Mouse (Mus musculus) embryonic facial prominence, embryonic 12.5 days (tissue): Measurements from ENCODE around the gene Pyy. TPM values are rescaled to one million over a fixed set of nuclear protein-coding genes. Genes with fewer than 3 reads are reported as not detected.

ENCODE experiments used
- ATAC-seq: fragments of 200-750 bp; cut with Nextera tagmentation; 2 replicates; pipeline ENCODE4 v1.8.0; 2017; ENCODE audit not compliant: insufficient number of reproducible peaks, insufficient read depth, low FRiP score, low TSS enrichment
- H3K27ac ChIP-seq: fragments of 300-500 bp; sonication (generic); 2 replicates; pipeline ENCODE4 v1.5.1; 2016; ENCODE audit warnings: mild to moderate bottlenecking
- H3K27me3 ChIP-seq: fragments of 300-500 bp; sonication (generic); 2 replicates; pipeline ENCODE4 v1.6.1; 2016; ENCODE audit warnings: mild to moderate bottlenecking, moderate library complexity
- H3K36me3 ChIP-seq: fragments of 300-500 bp; sonication (generic); 2 replicates; pipeline ENCODE4 v1.6.1; 2016; ENCODE audit warnings: mild to moderate bottlenecking
- H3K4me1 ChIP-seq: fragments of 300-500 bp; sonication (generic); 2 replicates; pipeline ENCODE4 v1.6.1; 2016
- H3K4me2 ChIP-seq: fragments of 300-500 bp; sonication (generic); replicated peaks from 2 replicates; pipeline ENCODE4 v1.6.1; 2016; ENCODE audit warnings: mild to moderate bottlenecking, moderate library complexity
- H3K4me3 ChIP-seq: fragments of 300-500 bp; sonication (generic); 2 replicates; pipeline ENCODE4 v1.5.1; 2016; ENCODE audit warnings: mild to moderate bottlenecking
- H3K9ac ChIP-seq: fragments of 300-500 bp; sonication (generic); 2 replicates; pipeline ENCODE4 v1.6.1; 2016; ENCODE audit warnings: mild to moderate bottlenecking, moderate library complexity
- H3K9me3 ChIP-seq: fragments of 300-500 bp; sonication (generic); 2 replicates; pipeline ENCODE4 v1.6.1; 2016; ENCODE audit warnings: mild to moderate bottlenecking, moderate library complexity
- WGBS: fragments of 180-500 bp; shearing (Covaris S2); methylation state at CpG from one replicate; pipeline ENCODE4 v1.1.7; 2016; 5-methylcytosine and 5-hydroxymethylcytosine counted together
- polyA plus RNA-seq: library from polyadenylated mRNA; unstranded; fragments of >200 nt; fragmentation: Nextera tagmentation; extraction: Ambion mirVana; gene quantifications from 2 replicates; pipeline ENCODE4 v1.2.1, GENCODE M21; 2016

Pyy gene
- 0.71 TPM in 1 of 2 replicates, not detected in the other for polyA plus RNA-seq

DNA sequence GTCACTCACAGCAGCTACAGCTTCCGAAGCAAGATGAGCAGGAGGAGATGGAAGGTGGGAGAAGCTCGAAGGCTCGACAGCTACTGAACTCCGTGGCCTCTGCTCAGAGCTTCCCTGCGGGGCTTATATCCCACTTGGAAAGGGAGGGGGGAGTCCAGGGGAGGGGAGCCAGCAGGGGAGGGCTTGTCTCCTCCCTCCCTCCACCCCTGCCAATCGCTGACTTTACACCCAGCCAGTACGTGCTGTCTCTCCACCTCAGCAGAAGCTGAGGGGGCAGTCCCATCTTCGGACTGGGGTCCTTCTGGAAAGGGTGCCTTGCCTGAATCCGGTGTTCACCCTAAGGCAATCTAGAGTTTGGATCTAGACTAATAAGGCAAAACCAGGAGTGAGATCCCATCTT lies at the start of gene Pyy:
TSS of gene Pyy (minus strand) at position 101 of the 400 bp plus-strand sequence.
- no peak for ATAC-seq
- no peak within 1 kb of the TSS for H3K27ac ChIP-seq
- peak within 1 kb of the TSS; percentile 29 for H3K4me2 ChIP-seq
- WGBS = 9% methylated on average over 9 of the region's 9 CpGs
- H3K27me3 ChIP-seq = peaks cover 66% of the 10 kb centered on the region
- H3K9ac ChIP-seq = no peak within 1 kb of the TSS
- peak within 1 kb of the TSS; percentile 17; the same call in 1 of the 2 replicates for H3K4me3 ChIP-seq
- no peaks in the 10 kb centered on the region for H3K36me3 ChIP-seq
- no peaks in the 10 kb centered on the region for H3K9me3 ChIP-seq
- H3K4me1 ChIP-seq = peaks cover 11% of the 10 kb centered on the region

- Histone ChIP-seq H3K4me3 (no peak overlapping the region), H3K4me1 (peaks cover 9% of the 10 kb centered on the region), H3K9me3 (no peaks in the 10 kb centered on the region), H3K27me3 (no peaks in the 10 kb centered on the region), H3K4me2 (no peak overlapping the region), H3K36me3 (peaks cover 25% of the 10 kb centered on the region), H3K9ac (no peak overlapping the region), H3K27ac (no peak overlapping the region)
- 6% methylated on average over 1 of the region's 1 CpGs for WGBS
- no peak for ATAC-seq
Observed at GRCm38 (mm10) chr11:102156786-102157089, 49.1 kb upstream of the Pyy start.

GRCm38 (mm10) chr11:102156039-102156785 lies 48.6 kb upstream of the Pyy start, which contains the start of gene Tmem101:
Gene Tmem101 (minus strand): TSS chr11:102156404.
- Histone ChIP-seq H3K9me3 (no peaks in the 10 kb centered on the region), H3K27ac (peak within 1 kb of the TSS; percentile 83), H3K27me3 (no peaks in the 10 kb centered on the region), H3K9ac (peak within 1 kb of the TSS; percentile 86), H3K4me2 (peak within 1 kb of the TSS; percentile 91), H3K4me3 (peak within 1 kb of the TSS; percentile 88), H3K36me3 (peaks cover 20% of the 10 kb centered on the region), H3K4me1 (peaks cover 9% of the 10 kb centered on the region)
- under 1% methylated on average over 37 of the region's 37 CpGs for WGBS
- peak; percentile 73; the same call in 1 of the 2 replicates for ATAC-seq

GRCm38 (mm10) chr11:102147213-102147989 lies 39.8 kb upstream of the Pyy start:
- peaks cover 1% of the 10 kb centered on the region for H3K36me3 ChIP-seq
- H3K27ac ChIP-seq = no peak overlapping the region
- peaks cover 71% of the 10 kb centered on the region for H3K27me3 ChIP-seq
- no peak for ATAC-seq
- H3K9me3 ChIP-seq = no peaks in the 10 kb centered on the region
- peak overlapping the region; percentile 27; the same call in 1 of the 2 replicates for H3K4me2 ChIP-seq
- 12% methylated on average over 34 of the region's 34 CpGs for WGBS
- no peak overlapping the region for H3K9ac ChIP-seq
- H3K4me1 ChIP-seq = peaks cover 25% of the 10 kb centered on the region
- peak overlapping the region; percentile 13; the same call in 1 of the 2 replicates for H3K4me3 ChIP-seq

- WGBS = 7% methylated on average over 17 of the region's 17 CpGs
- peaks cover 25% of the 10 kb centered on the region for H3K4me1 ChIP-seq
- no peak overlapping the region for H3K27ac ChIP-seq
- H3K36me3 ChIP-seq = no peaks in the 10 kb centered on the region
- peaks cover 71% of the 10 kb centered on the region for H3K27me3 ChIP-seq
- no peaks in the 10 kb centered on the region for H3K9me3 ChIP-seq
- ATAC-seq = no peak
- no peak overlapping the region for H3K9ac ChIP-seq
- peak overlapping the region; percentile 15; the same call in 1 of the 2 replicates for H3K4me2 ChIP-seq
- 0 out of 2 replicates have a peak overlapping the region, but pooled peaks have one; percentile 35 for H3K4me3 ChIP-seq
Observed at GRCm38 (mm10) chr11:102146531-102146930, 38.9 kb upstream of the Pyy start.

DNA sequence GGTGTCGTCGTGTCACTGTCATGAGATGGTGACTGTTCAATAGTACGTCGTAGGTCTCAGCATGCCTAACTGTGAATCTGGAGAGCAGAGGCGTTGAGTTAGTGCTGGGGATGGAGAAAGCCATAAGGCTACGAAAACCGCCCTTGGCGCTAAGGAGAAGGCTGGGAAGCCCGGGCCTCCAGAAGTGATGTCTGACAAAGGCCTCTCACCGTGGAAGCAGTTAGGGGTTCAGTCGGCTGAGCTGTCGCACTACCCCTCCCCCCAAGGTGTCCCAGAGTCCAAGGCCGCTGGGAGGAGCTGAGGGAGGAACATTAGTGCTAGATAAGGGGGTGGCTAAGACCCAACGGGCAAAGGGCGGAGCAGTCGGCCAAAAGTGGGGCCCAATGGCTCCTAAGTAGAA lies 38.4 kb upstream of the Pyy start:
- Histone ChIP-seq H3K9ac (0 out of 2 replicates have a peak overlapping the region, but pooled peaks have one; percentile 27), H3K4me2 (peak overlapping the region; percentile 54; the same call in 1 of the 2 replicates), H3K36me3 (no peaks in the 10 kb centered on the region), H3K27ac (no peak overlapping the region), H3K4me3 (peak overlapping the region; percentile 35), H3K27me3 (peaks cover 71% of the 10 kb centered on the region), H3K4me1 (peaks cover 25% of the 10 kb centered on the region), H3K9me3 (no peaks in the 10 kb centered on the region)
- ATAC-seq = no peak
- 3% methylated on average over 16 of the region's 16 CpGs for WGBS

DNA sequence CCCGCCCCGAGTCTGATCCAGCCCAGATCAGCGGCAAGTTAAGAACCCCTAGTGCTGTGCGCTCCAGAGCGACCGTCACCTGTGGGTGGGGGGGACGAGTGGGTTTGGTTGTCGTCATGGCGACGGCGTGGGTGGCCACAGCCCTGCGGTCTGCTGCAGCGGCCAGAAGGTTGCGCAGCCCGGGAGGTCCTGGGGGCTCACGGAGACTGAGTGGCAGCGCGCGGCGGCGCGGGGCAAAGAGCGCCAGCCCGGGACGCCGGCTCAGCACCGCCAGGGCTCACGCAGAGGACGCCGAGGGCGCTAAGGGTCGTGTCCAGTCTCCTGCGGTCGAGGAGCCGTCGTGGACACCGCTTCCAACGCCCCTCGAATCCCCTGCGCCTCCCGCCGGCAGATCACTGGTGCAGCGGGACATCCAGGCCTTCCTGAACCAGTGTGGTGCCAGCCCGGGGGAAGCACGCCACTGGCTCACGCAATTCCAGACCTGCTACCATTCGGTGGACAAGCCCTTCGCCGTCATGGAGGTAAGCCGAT lies 37.9 kb upstream of the Pyy start, which contains the start of gene Nags:
TSS of gene Nags (plus strand) at position 43 of the 531 bp plus-strand sequence.
- peaks cover 25% of the 10 kb centered on the region for H3K4me1 ChIP-seq
- H3K4me3 ChIP-seq = peak within 1 kb of the TSS; percentile 35
- peak within 1 kb of the TSS; percentile 27; the same call in 1 of the 2 replicates for H3K9ac ChIP-seq
- no peaks in the 10 kb centered on the region for H3K9me3 ChIP-seq
- no peaks in the 10 kb centered on the region for H3K36me3 ChIP-seq
- H3K4me2 ChIP-seq = peak within 1 kb of the TSS; percentile 54
- WGBS = 1% methylated on average over 50 of the region's 50 CpGs
- H3K27ac ChIP-seq = no peak within 1 kb of the TSS
- ATAC-seq = no peak
- peaks cover 71% of the 10 kb centered on the region for H3K27me3 ChIP-seq

DNA sequence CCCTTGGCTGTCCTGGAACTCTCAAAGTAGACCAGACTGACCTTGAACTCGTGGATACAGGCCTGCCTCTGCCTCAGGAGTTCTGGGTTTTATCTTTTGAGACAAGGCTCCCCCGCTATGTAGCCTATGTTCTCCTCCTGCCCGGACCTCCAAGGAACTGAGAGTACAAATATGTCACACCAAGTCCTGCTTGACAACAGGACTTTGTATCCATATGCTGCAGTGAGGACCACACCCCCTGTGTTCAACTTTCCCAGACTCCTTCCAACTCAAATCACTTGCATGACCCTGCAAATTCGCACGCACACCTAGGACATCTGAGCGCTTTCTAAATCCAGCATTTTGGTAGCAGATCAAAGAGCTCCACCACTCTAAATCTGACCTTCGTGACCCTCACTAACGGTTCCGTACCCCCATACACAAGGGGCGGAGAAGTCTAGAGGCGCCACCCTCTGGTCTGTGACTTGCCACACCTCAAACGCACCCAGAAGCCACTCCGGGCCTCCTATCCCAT lies 37.4 kb upstream of the Pyy start:
- Histone ChIP-seq H3K27ac (no peak overlapping the region), H3K9ac (0 out of 2 replicates have a peak overlapping the region, but pooled peaks have one; percentile 27), H3K9me3 (no peaks in the 10 kb centered on the region), H3K4me1 (peaks cover 25% of the 10 kb centered on the region), H3K36me3 (no peaks in the 10 kb centered on the region), H3K4me2 (peak overlapping the region; percentile 54), H3K27me3 (peaks cover 71% of the 10 kb centered on the region), H3K4me3 (peak overlapping the region; percentile 35)
- ATAC-seq = no peak
- 22% methylated on average over 13 of the region's 13 CpGs for WGBS

- no peak overlapping the region for H3K27ac ChIP-seq
- H3K4me2 ChIP-seq = no peak overlapping the region
- WGBS = 69% methylated on average over 7 of the region's 7 CpGs
- H3K36me3 ChIP-seq = no peaks in the 10 kb centered on the region
- no peak overlapping the region for H3K9ac ChIP-seq
- peaks cover 20% of the 10 kb centered on the region for H3K4me1 ChIP-seq
- no peak overlapping the region for H3K4me3 ChIP-seq
- peaks cover 46% of the 10 kb centered on the region for H3K27me3 ChIP-seq
- no peak for ATAC-seq
- H3K9me3 ChIP-seq = no peaks in the 10 kb centered on the region
Observed at GRCm38 (mm10) chr11:102142355-102142754, 34.7 kb upstream of the Pyy start.

GRCm38 (mm10) chr11:102140508-102140907 lies 32.9 kb upstream of the Pyy start:
- H3K36me3 ChIP-seq = no peaks in the 10 kb centered on the region
- H3K27ac ChIP-seq = no peak overlapping the region
- ATAC-seq = no peak
- H3K4me2 ChIP-seq = no peak overlapping the region
- H3K27me3 ChIP-seq = peaks cover 34% of the 10 kb centered on the region
- WGBS = 2% methylated on average over 5 of the region's 5 CpGs
- H3K9ac ChIP-seq = no peak overlapping the region
- H3K4me1 ChIP-seq = peaks cover 7% of the 10 kb centered on the region; the same call in 1 of the 2 replicates
- H3K4me3 ChIP-seq = no peak overlapping the region
- H3K9me3 ChIP-seq = no peaks in the 10 kb centered on the region

- H3K4me2 ChIP-seq = peak overlapping the region; percentile 44
- WGBS = 1% methylated on average over 18 of the region's 18 CpGs
- H3K27me3 ChIP-seq = peaks cover 13% of the 10 kb centered on the region; the same call in 1 of the 2 replicates
- ATAC-seq = no peak
- H3K9ac ChIP-seq = no peak overlapping the region
- H3K27ac ChIP-seq = no peak overlapping the region
- no peaks in the 10 kb centered on the region for H3K9me3 ChIP-seq
- peaks cover 8% of the 10 kb centered on the region for H3K4me1 ChIP-seq
- peak overlapping the region; percentile 15; the same call in 1 of the 2 replicates for H3K4me3 ChIP-seq
- H3K36me3 ChIP-seq = no peaks in the 10 kb centered on the region
Observed at GRCm38 (mm10) chr11:102138447-102138740, 30.8 kb upstream of the Pyy start.
